Mouse (Mus musculus): ENCODE data around the gene Pfas. TPM values are rescaled to one million over a fixed set of nuclear protein-coding genes. Genes with fewer than 3 reads are reported as not detected.

The Pfas gene
- polyA plus RNA-seq (2014; fragmentation: Nextera tagmentation; extraction: Ambion mirVana): 31.8 and 36.6 TPM in 2 replicates

GRCm38 (mm10) chr11:69008182-69009121, at the start of gene Pfas:
Pfas (minus strand) TSS chr11:69008460.
- Histone ChIP-seq H3K4me1 (ENCODE audit: control insufficient read depth, insufficient read depth, low read length) (peaks cover 6% of the 10 kb centered on the region; the same call in 1 of the 2 replicates), H3K9me3 (ENCODE audit: control insufficient read depth, low read depth, low read length) (no peaks in the 10 kb centered on the region), H3K4me2 (replicated peaks; ENCODE audit: low read depth, low read length) (peak within 1 kb of the TSS; percentile 54), H3K9ac (replicated peaks; ENCODE audit: low read depth, low read length) (peak within 1 kb of the TSS; percentile 64), H3K4me3 (ENCODE audit: low read depth, low read length) (peak within 1 kb of the TSS; percentile 78), H3K27me3 (ENCODE audit: control insufficient read depth, insufficient read depth, low read length) (no peaks in the 10 kb centered on the region), H3K36me3 (ENCODE audit: control insufficient read depth, insufficient read depth, low read length) (peaks cover 1% of the 10 kb centered on the region; the same call in 1 of the 2 replicates), H3K27ac (ENCODE audit: low read length) (peak within 1 kb of the TSS; percentile 58; the same call in 1 of the 2 replicates)
- 8% methylated on average over 38 of the region's 38 CpGs for WGBS
- ATAC-seq (ENCODE audit: insufficient number of reproducible peaks, insufficient read depth, low FRiP score, low read depth): peak; percentile 74

GRCm38 (mm10) chr11:69053848-69054247, 45.6 kb upstream of the Pfas start:
- WGBS: 63% methylated on average over 3 of the region's 3 CpGs

GRCm38 (mm10) chr11:69052824-69053421, 44.7 kb upstream of the Pfas start:
- H3K36me3 ChIP-seq (ENCODE audit: control insufficient read depth, insufficient read depth, low read length): peaks cover 22% of the 10 kb centered on the region
- H3K4me2 ChIP-seq (replicated peaks; ENCODE audit: low read depth, low read length): no peak overlapping the region
- 81% methylated on average over 2 of the region's 2 CpGs for WGBS

More at GRCm38 (mm10) chr11:69053848-69054247, 45.6 kb upstream of the Pfas start:
- no peak for ATAC-seq (ENCODE audit: insufficient number of reproducible peaks, insufficient read depth, low FRiP score, low read depth)
- no peak overlapping the region for H3K9ac ChIP-seq (replicated peaks; ENCODE audit: low read depth, low read length)
- H3K27ac ChIP-seq (ENCODE audit: low read length): no peak overlapping the region
- no peaks in the 10 kb centered on the region for H3K9me3 ChIP-seq (ENCODE audit: control insufficient read depth, low read depth, low read length)
- H3K4me3 ChIP-seq (ENCODE audit: low read depth, low read length): no peak overlapping the region
- H3K36me3 ChIP-seq (ENCODE audit: control insufficient read depth, insufficient read depth, low read length): peaks cover 15% of the 10 kb centered on the region
- H3K4me2 ChIP-seq (replicated peaks; ENCODE audit: low read depth, low read length): no peak overlapping the region
- H3K4me1 ChIP-seq (ENCODE audit: control insufficient read depth, insufficient read depth, low read length): peaks cover 4% of the 10 kb centered on the region; the same call in 1 of the 2 replicates
- no peaks in the 10 kb centered on the region for H3K27me3 ChIP-seq (ENCODE audit: control insufficient read depth, insufficient read depth, low read length)

GRCm38 (mm10) chr11:69051771-69052170, 43.5 kb upstream of the Pfas start:
- 80% methylated on average over 4 of the region's 4 CpGs for WGBS
- ATAC-seq (ENCODE audit: insufficient number of reproducible peaks, insufficient read depth, low FRiP score, low read depth): no peak

More at GRCm38 (mm10) chr11:69052824-69053421, 44.7 kb upstream of the Pfas start:
- Histone ChIP-seq H3K27ac (ENCODE audit: low read length) (no peak overlapping the region), H3K9me3 (ENCODE audit: control insufficient read depth, low read depth, low read length) (no peaks in the 10 kb centered on the region), H3K27me3 (ENCODE audit: control insufficient read depth, insufficient read depth, low read length) (no peaks in the 10 kb centered on the region), H3K4me3 (ENCODE audit: low read depth, low read length) (no peak overlapping the region), H3K4me1 (ENCODE audit: control insufficient read depth, insufficient read depth, low read length) (no peaks in the 10 kb centered on the region), H3K9ac (replicated peaks; ENCODE audit: low read depth, low read length) (no peak overlapping the region)
- ATAC-seq (ENCODE audit: insufficient number of reproducible peaks, insufficient read depth, low FRiP score, low read depth): no peak

GRCm38 (mm10) chr11:69050748-69051147, 42.5 kb upstream of the Pfas start:
- Histone ChIP-seq H3K27ac (ENCODE audit: low read length) (no peak overlapping the region), H3K36me3 (ENCODE audit: control insufficient read depth, insufficient read depth, low read length) (peaks cover 22% of the 10 kb centered on the region), H3K4me3 (ENCODE audit: low read depth, low read length) (no peak overlapping the region), H3K9ac (replicated peaks; ENCODE audit: low read depth, low read length) (no peak overlapping the region), H3K9me3 (ENCODE audit: control insufficient read depth, low read depth, low read length) (no peaks in the 10 kb centered on the region), H3K4me2 (replicated peaks; ENCODE audit: low read depth, low read length) (no peak overlapping the region), H3K27me3 (ENCODE audit: control insufficient read depth, insufficient read depth, low read length) (no peaks in the 10 kb centered on the region), H3K4me1 (ENCODE audit: control insufficient read depth, insufficient read depth, low read length) (peaks cover 9% of the 10 kb centered on the region)
- 92% methylated on average over 8 of the region's 8 CpGs for WGBS
- ATAC-seq (ENCODE audit: insufficient number of reproducible peaks, insufficient read depth, low FRiP score, low read depth): no peak

More at GRCm38 (mm10) chr11:69051771-69052170, 43.5 kb upstream of the Pfas start:
- peaks cover 22% of the 10 kb centered on the region for H3K36me3 ChIP-seq (ENCODE audit: control insufficient read depth, insufficient read depth, low read length)
- no peaks in the 10 kb centered on the region for H3K9me3 ChIP-seq (ENCODE audit: control insufficient read depth, low read depth, low read length)
- H3K27me3 ChIP-seq (ENCODE audit: control insufficient read depth, insufficient read depth, low read length): no peaks in the 10 kb centered on the region
- no peak overlapping the region for H3K27ac ChIP-seq (ENCODE audit: low read length)
- H3K9ac ChIP-seq (replicated peaks; ENCODE audit: low read depth, low read length): no peak overlapping the region
- H3K4me2 ChIP-seq (replicated peaks; ENCODE audit: low read depth, low read length): no peak overlapping the region
- peaks cover 4% of the 10 kb centered on the region for H3K4me1 ChIP-seq (ENCODE audit: control insufficient read depth, insufficient read depth, low read length)
- H3K4me3 ChIP-seq (ENCODE audit: low read depth, low read length): no peak overlapping the region

- no peak overlapping the region for H3K4me2 ChIP-seq (replicated peaks; ENCODE audit: low read depth, low read length)
- H3K4me1 ChIP-seq (ENCODE audit: control insufficient read depth, insufficient read depth, low read length): peaks cover 9% of the 10 kb centered on the region
- H3K9ac ChIP-seq (replicated peaks; ENCODE audit: low read depth, low read length): no peak overlapping the region
- 88% methylated on average over 14 of the region's 14 CpGs for WGBS
- no peak overlapping the region for H3K27ac ChIP-seq (ENCODE audit: low read length)
- H3K27me3 ChIP-seq (ENCODE audit: control insufficient read depth, insufficient read depth, low read length): no peaks in the 10 kb centered on the region
- H3K4me3 ChIP-seq (ENCODE audit: low read depth, low read length): no peak overlapping the region
- no peak for ATAC-seq (ENCODE audit: insufficient number of reproducible peaks, insufficient read depth, low FRiP score, low read depth)
- peaks cover 22% of the 10 kb centered on the region for H3K36me3 ChIP-seq (ENCODE audit: control insufficient read depth, insufficient read depth, low read length)
- H3K9me3 ChIP-seq (ENCODE audit: control insufficient read depth, low read depth, low read length): no peaks in the 10 kb centered on the region
Measured at GRCm38 (mm10) chr11:69048151-69048550, 39.9 kb upstream of the Pfas start.

- WGBS: 81% methylated on average over 12 of the region's 12 CpGs
- no peak overlapping the region for H3K27ac ChIP-seq (ENCODE audit: low read length)
- no peaks in the 10 kb centered on the region for H3K9me3 ChIP-seq (ENCODE audit: control insufficient read depth, low read depth, low read length)
- H3K4me1 ChIP-seq (ENCODE audit: control insufficient read depth, insufficient read depth, low read length): peaks cover 9% of the 10 kb centered on the region
- peaks cover 22% of the 10 kb centered on the region for H3K36me3 ChIP-seq (ENCODE audit: control insufficient read depth, insufficient read depth, low read length)
- no peaks in the 10 kb centered on the region for H3K27me3 ChIP-seq (ENCODE audit: control insufficient read depth, insufficient read depth, low read length)
- H3K4me2 ChIP-seq (replicated peaks; ENCODE audit: low read depth, low read length): 0 out of 2 replicates have a peak overlapping the region, but pooled peaks have one; percentile 65
- no peak for ATAC-seq (ENCODE audit: insufficient number of reproducible peaks, insufficient read depth, low FRiP score, low read depth)
- no peak overlapping the region for H3K4me3 ChIP-seq (ENCODE audit: low read depth, low read length)
- H3K9ac ChIP-seq (replicated peaks; ENCODE audit: low read depth, low read length): no peak overlapping the region
Measured at GRCm38 (mm10) chr11:69047592-69047991, 39.3 kb upstream of the Pfas start.

GRCm38 (mm10) chr11:69046395-69046774, 38.1 kb upstream of the Pfas start:
- H3K4me1 ChIP-seq (ENCODE audit: control insufficient read depth, insufficient read depth, low read length): peaks cover 9% of the 10 kb centered on the region
- no peaks in the 10 kb centered on the region for H3K27me3 ChIP-seq (ENCODE audit: control insufficient read depth, insufficient read depth, low read length)
- peak overlapping the region; percentile 65 for H3K4me2 ChIP-seq (replicated peaks; ENCODE audit: low read depth, low read length)
- peak overlapping the region; percentile 60 for H3K4me3 ChIP-seq (ENCODE audit: low read depth, low read length)
- H3K27ac ChIP-seq (ENCODE audit: low read length): peak overlapping the region; percentile 86
- WGBS: 6% methylated on average over 9 of the region's 9 CpGs
- H3K36me3 ChIP-seq (ENCODE audit: control insufficient read depth, insufficient read depth, low read length): peaks cover 22% of the 10 kb centered on the region
- H3K9ac ChIP-seq (replicated peaks; ENCODE audit: low read depth, low read length): peak overlapping the region; percentile 73
- H3K9me3 ChIP-seq (ENCODE audit: control insufficient read depth, low read depth, low read length): no peaks in the 10 kb centered on the region
- no peak for ATAC-seq (ENCODE audit: insufficient number of reproducible peaks, insufficient read depth, low FRiP score, low read depth)

All from stomach, embryonic 14.5 days (tissue).